Mouse (Mus musculus) testis, adult 2 months (tissue): ENCODE results near the gene Ncr1.

ENCODE experiments used
- CTCF ChIP-seq: fragments of 200-500 bp; IDR thresholded peaks from 2 replicates; pipeline ENCODE4 v1.5.1; 2012; ENCODE audit warnings: low read depth, mild to moderate bottlenecking, inconsistent platforms, low read length, moderate library complexity; ENCODE audit not compliant: control insufficient read depth, insufficient read depth, insufficient replicate concordance
- POLR2A ChIP-seq: fragments of 200-500 bp; IDR thresholded peaks from 2 replicates; pipeline ENCODE4 v1.6.1; 2012; ENCODE audit warnings: low read depth, mild to moderate bottlenecking, inconsistent platforms, low read length, moderate library complexity; ENCODE audit not compliant: control insufficient read depth

DNA sequence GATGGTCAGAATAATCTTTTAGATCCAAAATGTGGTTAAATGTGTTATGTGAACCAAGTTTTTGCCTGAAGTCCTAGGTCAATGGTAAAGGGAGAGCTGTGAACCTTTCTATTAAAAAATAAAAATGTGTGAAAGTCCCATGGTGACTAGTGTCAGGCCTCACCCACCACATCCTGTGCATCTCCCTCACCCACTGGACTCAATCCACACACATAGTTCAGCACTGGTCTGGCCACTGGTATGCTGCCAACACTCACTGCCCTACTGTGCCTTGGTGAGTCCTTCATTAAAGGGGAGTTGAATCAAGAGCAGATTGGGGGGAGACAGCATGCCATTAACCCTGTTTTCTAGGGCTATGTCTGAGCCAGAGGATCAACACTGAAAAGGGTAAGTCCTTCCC, at the start of gene Ncr1:
- TF ChIP-seq CTCF, result no peak
- no peak for TF ChIP-seq POLR2A
